Mouse (Mus musculus): ENCODE data around the gene Tmem151b.

GRCm38 (mm10) chr17:45546941-45547340, 2.5 kb downstream of the Tmem151b start:
- TF ChIP-seq CTCF (IDR thresholded peaks at IDR 0.05; ENCODE audit: low read depth, low read length) (no peak), TAL1 (conservative IDR thresholded peaks at IDR 0.05; ENCODE audit: low read depth, low read length) (no peak)
